ENCODE assay signal across 26 mouse cellular contexts in genomic region chr4:70245706-70246105, GRCm38 (mm10).
DNase-seq lines count a peak whose midpoint lies in the region; ATAC-seq lines count a peak whose summit lies in the region.
"Had no signal": no experiment of that assay in that cellular context is flagged by ENCODE, and none has a peak within 500 bp of the region (broad histone marks: within the 10 kb centered on the region; RNA-seq: fewer than 3 reads in every experiment).

No protein-coding gene starts in this region.

- H3K27me3 ChIP-seq in hindbrain, embryonic 13.5 days = no peaks in the 10 kb centered on the region
- no peaks in the 10 kb centered on the region for H3K27me3 ChIP-seq in hindbrain, embryonic 16.5 days (replicated peaks; ENCODE audit: control insufficient read depth, insufficient read depth, low read length)
- H3K27me3 ChIP-seq: CH12.LX; embryonic facial prominence, embryonic 12.5 days; embryonic facial prominence, embryonic 15.5 days; heart, embryonic 13.5 days; hindbrain, embryonic 12.5 days; Patski had no signal

- H3K36me3 ChIP-seq in hindbrain, embryonic 13.5 days = peaks cover 33% of the 10 kb centered on the region
- H3K36me3 ChIP-seq in hindbrain, embryonic 16.5 days (ENCODE audit: control insufficient read depth, insufficient read depth, low read length) = peaks cover 7% of the 10 kb centered on the region; the same call in 1 of the 2 replicates

- no peak overlapping the region for H3K9ac ChIP-seq in hindbrain, embryonic 13.5 days
- no peak overlapping the region for H3K9ac ChIP-seq in hindbrain, embryonic 16.5 days (ENCODE audit: low read depth, low read length)
- H3K9ac ChIP-seq: embryonic facial prominence, embryonic 12.5 days; embryonic facial prominence, embryonic 15.5 days; forebrain, postnatal 0 days; heart, embryonic 13.5 days; hindbrain, embryonic 12.5 days had no signal

- peak; percentile 61 for DNase-seq in adrenal gland, adult 2 months
- no peak for DNase-seq in adrenal gland, postnatal 25 days
- peak; percentile 15 for DNase-seq in embryo, embryonic 10.5 days (ENCODE audit: low spot score)
- no peak for DNase-seq in embryo, embryonic 10 days (ENCODE audit: low spot score)
- DNase-seq: B cell, adult 2 months; cerebellum, adult 11-12 months; cerebellum, adult 8-10 months; cerebellum, postnatal 36 days; forebrain, postnatal 0 days; gastrocnemius, adult 2 months; gastrocnemius, postnatal 14 days; heart, adult 18-20 months; heart, postnatal 14 days; heart, postnatal 4 days; kidney, adult 8-10 months had no signal

- H3K9me3 ChIP-seq in hindbrain, embryonic 13.5 days = no peaks in the 10 kb centered on the region
- H3K9me3 ChIP-seq in hindbrain, embryonic 16.5 days (ENCODE audit: control insufficient read depth, low read length) = no peaks in the 10 kb centered on the region
- H3K9me3 ChIP-seq: embryonic facial prominence, embryonic 12.5 days; embryonic facial prominence, embryonic 15.5 days; G1E; heart, embryonic 13.5 days; hindbrain, embryonic 12.5 days had no signal

- peak overlapping the region; percentile 18; the same call in 1 of the 2 replicates for H3K27ac ChIP-seq in hindbrain, embryonic 13.5 days
- H3K27ac ChIP-seq in hindbrain, embryonic 16.5 days (ENCODE audit: low read depth, low read length) = no peak overlapping the region
- H3K27ac ChIP-seq: embryonic facial prominence, embryonic 12.5 days; embryonic facial prominence, embryonic 15.5 days; gastrocnemius, adult 2 months; heart, embryonic 13.5 days; hindbrain, embryonic 12.5 days had no signal

- H3K4me3 ChIP-seq in hindbrain, embryonic 13.5 days = no peak overlapping the region
- H3K4me3 ChIP-seq in hindbrain, embryonic 16.5 days (ENCODE audit: low read length) = no peak overlapping the region
- H3K4me3 ChIP-seq: embryonic facial prominence, embryonic 12.5 days; embryonic facial prominence, embryonic 15.5 days; gastrocnemius, adult 2 months; heart, embryonic 13.5 days; hindbrain, embryonic 12.5 days had no signal

- peaks cover 5% of the 10 kb centered on the region; the same call in 1 of the 2 replicates for H3K4me1 ChIP-seq in hindbrain, embryonic 13.5 days (replicated peaks)
- H3K4me1 ChIP-seq in hindbrain, embryonic 16.5 days (ENCODE audit: control insufficient read depth, insufficient read depth, low read depth, low read length) = no peaks in the 10 kb centered on the region
- H3K4me1 ChIP-seq: embryonic facial prominence, embryonic 12.5 days; embryonic facial prominence, embryonic 15.5 days; hindbrain, embryonic 12.5 days had no signal

- H3K4me2 ChIP-seq in hindbrain, embryonic 13.5 days = no peak overlapping the region
- H3K4me2 ChIP-seq in hindbrain, embryonic 16.5 days (ENCODE audit: low read length) = no peak overlapping the region
- H3K4me2 ChIP-seq: embryonic facial prominence, embryonic 12.5 days; embryonic facial prominence, embryonic 15.5 days; heart, embryonic 13.5 days; hindbrain, embryonic 12.5 days had no signal

- no peak for ATAC-seq in hindbrain, embryonic 13.5 days (ENCODE audit: low FRiP score)
- ATAC-seq in hindbrain, embryonic 16.5 days = no peak
- ATAC-seq: forebrain, embryonic 14.5 days; forebrain, postnatal 0 days; intestine, postnatal 0 days; Patski had no signal

- 74% methylated on average over 6 of the region's 6 CpGs for WGBS in hindbrain, embryonic 13.5 days
- 78% methylated on average over 6 of the region's 6 CpGs for WGBS in hindbrain, embryonic 16.5 days

Comparison
In these comparisons a context has a peak if more than half of its experiments do, and no peak if none do; other contexts are left out.
1. DNase-seq: peak in adrenal gland, adult 2 months (single experiment) and embryo, embryonic 10.5 days (single experiment); none in adrenal gland, postnatal 25 days (single experiment) and embryo, embryonic 10 days (single experiment).